Mouse (Mus musculus) megakaryocyte, embryonic 14.5 days (primary cell): Measurements from ENCODE around the gene Slc36a4.

Experiments
- FLI1 ChIP-seq: IDR thresholded peaks from 2 replicates; pipeline ENCODE4 v1.6.1; 2012; ENCODE audit warnings: low read length, inconsistent platforms, mixed read lengths
- GATA1 ChIP-seq: IDR thresholded peaks from 3 replicates; pipeline ENCODE4 v1.6.1; 2012; ENCODE audit warnings: mixed read lengths, low read length, inconsistent platforms, borderline replicate concordance

GRCm38 (mm10) chr9:15717363-15717762 lies 7.8 kb downstream of the Slc36a4 start:
- TF ChIP-seq GATA1 (no peak), FLI1 (no peak)
